Mouse (Mus musculus): ENCODE measurements around the gene Fcmr. TPM values are rescaled to one million over a fixed set of nuclear protein-coding genes. Genes with fewer than 3 reads are reported as not detected.

Fcmr gene
- total RNA-seq, 4 experiments from 2014 or later: not detected

Other genes starting within 250 kb of the Fcmr start
- gene Zp3r, start 236.0 kb upstream of the Fcmr start, total RNA-seq (2022): not detected
- not detected for gene C4bp, start 204.0 kb upstream of the Fcmr start, total RNA-seq (2022)
- gene Gm29427, start 149.9 kb upstream of the Fcmr start, total RNA-seq (2022): not detected
- 1 to 10 TPM; 2.9 to 4.0 (median 3.4) TPM for gene Yod1, start 148.3 kb upstream of the Fcmr start, total RNA-seq (2022)
- gene Pfkfb2, start 136.4 kb upstream of the Fcmr start, total RNA-seq (2022): 10 to 100 TPM in 3 of 4 experiments, 1 to 10 TPM in 1; 9.6 to 15.0 (median 11.7) TPM
- under 1 TPM in 3 of 4 experiments, not detected in 1; 0.09 to 0.22 (median 0.11) TPM for gene AA986860, start 133.7 kb upstream of the Fcmr start, total RNA-seq (2022)
- gene Fcamr, start 64.8 kb upstream of the Fcmr start, total RNA-seq (2022): not detected
- under 1 TPM in 1 of 4 experiments, not detected in 3; 0.24 TPM for gene Pigr, start 39.0 kb upstream of the Fcmr start, total RNA-seq (2022)
- not detected for gene Il24, start 21.8 kb downstream of the Fcmr start, total RNA-seq (2022)
- gene Il20, start 45.8 kb downstream of the Fcmr start, total RNA-seq (2022): not detected
- gene Il19, start 74.4 kb downstream of the Fcmr start, total RNA-seq (2022): under 1 TPM in 1 of 4 experiments, not detected in 3; 0.43 TPM
- gene Il10, start 154.2 kb downstream of the Fcmr start, total RNA-seq (2022): not detected
- gene Mapkapk2, start 232.2 kb downstream of the Fcmr start, total RNA-seq (2022): 100 to 1,000 TPM; 215 to 257 (median 231) TPM